Mouse (Mus musculus) layer of hippocampus, postnatal 10 days (tissue): ENCODE measurements around the gene Pomt1. TPM values are rescaled to one million over a fixed set of nuclear protein-coding genes. Genes with fewer than 3 reads are reported as not detected.
"Not testable (repeated sequence)": the region's sequence is repeated elsewhere in the genome, so short reads cannot be mapped to it uniquely, and the experiment has no call there.

Source experiments
- DNase-seq, 2 experiments: peaks; one replicate each; pipeline ENCODE4 v3.0.0; 2021; ENCODE audit warnings: low spot score in 2 of 2
- total RNA-seq, 2 experiments: library from RNA; stranded (reverse); gene quantifications; 2 replicates each; pipeline ENCODE4 v1.2.3; 2021

Pomt1 gene
- total RNA-seq, 2 experiments from 2014 or later = 28.2 to 28.5 TPM

GRCm38 (mm10) chr2:32282289-32282688 is 45.9 kb downstream of the Pomt1 start:
- DNase-seq = no peak

GRCm38 (mm10) chr2:32282727-32283126 is 46.3 kb downstream of the Pomt1 start:
- peak; percentile 38 to 42 for DNase-seq

GRCm38 (mm10) chr2:32283986-32284385 is 47.6 kb downstream of the Pomt1 start:
- no peak for DNase-seq

GRCm38 (mm10) chr2:32287334-32287840 is 51.0 kb downstream of the Pomt1 start, which contains the start of gene Golga2:
Gene Golga2, plus strand, starts transcription at chr2:32287384.
- no peak for DNase-seq

- peak; percentile 97 for DNase-seq
Measured at GRCm38 (mm10) chr2:32287923-32288367, 51.6 kb downstream of the Pomt1 start, which contains the start of gene Swi5. Gene Swi5, minus strand, starts transcription at chr2:32288075.

GRCm38 (mm10) chr2:32288371-32288931 is 52.1 kb downstream of the Pomt1 start:
- no peak for DNase-seq

GRCm38 (mm10) chr2:32289578-32289977 is 53.2 kb downstream of the Pomt1 start:
- no peak for DNase-seq

- no peak for DNase-seq
Measured at GRCm38 (mm10) chr2:32294348-32294747, 58.0 kb downstream of the Pomt1 start.

GRCm38 (mm10) chr2:32295285-32295684 is 58.9 kb downstream of the Pomt1 start:
- no peak for DNase-seq

GRCm38 (mm10) chr2:32295842-32296241 is 59.5 kb downstream of the Pomt1 start:
- DNase-seq = not testable (repeated sequence)

- DNase-seq = peak in 1 of 2 experiments; percentile 17
Measured at GRCm38 (mm10) chr2:32299469-32299868, 63.1 kb downstream of the Pomt1 start.

GRCm38 (mm10) chr2:32302952-32303351 is 66.6 kb downstream of the Pomt1 start:
- peak in 1 of 2 experiments; percentile 17 for DNase-seq

- DNase-seq = peak; percentile 58 to 62
Measured at GRCm38 (mm10) chr2:32304145-32304832, 67.9 kb downstream of the Pomt1 start.

Other genes starting within 250 kb of the Pomt1 start
- 1 to 10 TPM; 2.3 to 2.6 TPM for gene Fam78a, start 151.7 kb upstream of the Pomt1 start, total RNA-seq
- 10 to 100 TPM; 17.7 to 19.0 TPM for gene Plpp7, start 141.1 kb upstream of the Pomt1 start, total RNA-seq
- 100 to 1,000 TPM; 272 to 279 TPM for gene Prrc2b, start 85.5 kb upstream of the Pomt1 start, total RNA-seq
- gene Uck1, start 23.6 kb downstream of the Pomt1 start, total RNA-seq = 10 to 100 TPM; 64.8 to 64.9 TPM
- gene Golga2, start 50.8 kb downstream of the Pomt1 start, total RNA-seq = 10 to 100 TPM; 75.1 to 78.9 TPM
- gene Swi5, start 51.5 kb downstream of the Pomt1 start, total RNA-seq = 100 to 1,000 TPM; 237 to 239 TPM
- 10 to 100 TPM; 74.6 to 75.0 TPM for gene Ciz1, start 115.7 kb downstream of the Pomt1 start, total RNA-seq
- gene Dnm1, start 116.7 kb downstream of the Pomt1 start, total RNA-seq = 100 to 1,000 TPM; 715 to 725 TPM
- 100 to 1,000 TPM; 163 to 168 TPM for gene 1110008P14Rik, start 145.3 kb downstream of the Pomt1 start, total RNA-seq
- gene Lcn2, start 151.7 kb downstream of the Pomt1 start, total RNA-seq = 1 to 10 TPM; 2.4 to 2.9 TPM
- 10 to 100 TPM; 42.0 to 42.5 TPM for gene Ptges2, start 159.3 kb downstream of the Pomt1 start, total RNA-seq
- 1 to 10 TPM; 3.4 TPM for gene Naif1, start 213.9 kb downstream of the Pomt1 start, total RNA-seq
- gene Slc25a25, start 214.9 kb downstream of the Pomt1 start, total RNA-seq = 10 to 100 TPM; 46.0 to 48.9 TPM